Mouse (Mus musculus) macrophage (primary cell): ENCODE measurements around the gene Macrod2. TPM values are rescaled to one million over a fixed set of nuclear protein-coding genes. Genes with fewer than 3 reads are reported as not detected.

Experiments
- H3K27ac ChIP-seq: fragments of 350-480 bp; formaldehyde crosslinking; 2 replicates; pipeline ENCODE4 v1.9.0; 2021
- H3K36me3 ChIP-seq: fragments of 350-480 bp; formaldehyde crosslinking; 2 replicates; pipeline ENCODE4 v1.9.0; 2021; ENCODE audit errors: inconsistent target
- H3K4me3 ChIP-seq: fragments of 350-480 bp; formaldehyde crosslinking; 2 replicates; pipeline ENCODE4 v1.9.0; 2021; ENCODE audit errors: inconsistent target
- H3K79me2 ChIP-seq: fragments of 350-480 bp; formaldehyde crosslinking; 2 replicates; pipeline ENCODE4 v1.9.0; 2021; ENCODE audit errors: inconsistent target
- WGBS: methylation state at CpG from one replicate; pipeline ENCODE4 v1.1.7; 2026; ENCODE audit warnings: inconsistent platforms; ENCODE audit not compliant: missing documents; 5-methylcytosine and 5-hydroxymethylcytosine counted together
- polyA plus RNA-seq: library from polyadenylated mRNA; stranded (reverse); fragments of 250-400 nt; gene quantifications from 3 replicates; pipeline ENCODE4 v1.2.4, GENCODE M21; 2018; ENCODE audit warnings: inconsistent platforms
- total RNA-seq, 78 experiments: library from RNA; depleted of rRNA; stranded (reverse); fragments of 250-400 nt; gene quantifications; 1 replicate in 9 of 78; 2 replicates in 24 of 78; 3 replicates in 43 of 78; 4 replicates in 2 of 78; pipeline ENCODE4 v1.2.4; 2018; ENCODE audit warnings: inconsistent platforms in 56 of 78

Gene Macrod2
- total RNA-seq (2018; cell fraction: chromatin; rRNA removed), result 1 to 10 TPM in 8 of 26 experiments, under 1 TPM in 9, not detected in 9; 0.43 to 2.7 (median 0.95) TPM
- total RNA-seq (2018; cell fraction: cytosol; rRNA removed), result 1 to 10 TPM in 1 of 26 experiments, under 1 TPM in 25; 0.26 to 1.2 (median 0.60) TPM
- 1 to 10 TPM in 7 of 26 experiments, under 1 TPM in 14, not detected in 5; 0.33 to 1.8 (median 0.71) TPM for total RNA-seq (2018; cell fraction: nucleus; rRNA removed)
- 0.59 to 1.5 TPM (median 0.67 TPM) in 3 replicates for polyA plus RNA-seq

GRCm38 (mm10) chr2:140395179-140395578, at the start of gene Macrod2:
Gene Macrod2 (plus strand): TSS chr2:140395309.
- Histone ChIP-seq H3K4me3 (no peak within 1 kb of the TSS), H3K27ac (no peak within 1 kb of the TSS), H3K79me2 (no peaks in the 10 kb centered on the region), H3K36me3 (no peaks in the 10 kb centered on the region)
- WGBS, result 2% methylated on average over 45 of the region's 47 CpGs

- Histone ChIP-seq H3K36me3 (no peaks in the 10 kb centered on the region), H3K27ac (no peak overlapping the region), H3K4me3 (no peak overlapping the region), H3K79me2 (no peaks in the 10 kb centered on the region)
- WGBS, result 77% methylated on average over 2 of the region's 2 CpGs
Observed at GRCm38 (mm10) chr2:140359905-140360304, 35.2 kb upstream of the Macrod2 start.

GRCm38 (mm10) chr2:140364804-140365203, 30.3 kb upstream of the Macrod2 start:
- H3K79me2 ChIP-seq, result no peaks in the 10 kb centered on the region
- WGBS, result 92% methylated on average over 1 of the region's 1 CpGs
- H3K4me3 ChIP-seq, result no peak overlapping the region
- H3K36me3 ChIP-seq, result no peaks in the 10 kb centered on the region
- no peak overlapping the region for H3K27ac ChIP-seq

GRCm38 (mm10) chr2:140389525-140389924, 5.6 kb upstream of the Macrod2 start, which contains the start of gene Sel1l2:
Gene Sel1l2 (minus strand): TSS chr2:140389706.
- no peaks in the 10 kb centered on the region for H3K79me2 ChIP-seq
- H3K4me3 ChIP-seq, result no peak within 1 kb of the TSS
- 45% methylated on average over 4 of the region's 4 CpGs for WGBS
- no peaks in the 10 kb centered on the region for H3K36me3 ChIP-seq
- no peak within 1 kb of the TSS for H3K27ac ChIP-seq

- Histone ChIP-seq H3K27ac (no peak overlapping the region), H3K4me3 (no peak overlapping the region), H3K79me2 (no peaks in the 10 kb centered on the region), H3K36me3 (no peaks in the 10 kb centered on the region)
- WGBS, result 1% methylated on average over 48 of the region's 58 CpGs
Observed at GRCm38 (mm10) chr2:140395744-140396231, 679 bp downstream of the Macrod2 start.

GRCm38 (mm10) chr2:140425844-140426243, 30.7 kb downstream of the Macrod2 start:
- no peak overlapping the region for H3K27ac ChIP-seq
- H3K4me3 ChIP-seq, result no peak overlapping the region
- H3K36me3 ChIP-seq, result no peaks in the 10 kb centered on the region
- no peaks in the 10 kb centered on the region for H3K79me2 ChIP-seq

GRCm38 (mm10) chr2:140427283-140427682, 32.2 kb downstream of the Macrod2 start:
- no peaks in the 10 kb centered on the region for H3K79me2 ChIP-seq
- H3K36me3 ChIP-seq, result no peaks in the 10 kb centered on the region
- WGBS, result 7% methylated on average over 4 of the region's 4 CpGs
- no peak overlapping the region for H3K4me3 ChIP-seq
- no peak overlapping the region for H3K27ac ChIP-seq

GRCm38 (mm10) chr2:140439081-140439480, 44.0 kb downstream of the Macrod2 start:
- no peak overlapping the region for H3K27ac ChIP-seq
- H3K4me3 ChIP-seq, result no peak overlapping the region
- no peaks in the 10 kb centered on the region for H3K79me2 ChIP-seq
- 84% methylated on average over 4 of the region's 4 CpGs for WGBS
- no peaks in the 10 kb centered on the region for H3K36me3 ChIP-seq

- no peaks in the 10 kb centered on the region for H3K36me3 ChIP-seq
- no peak overlapping the region for H3K27ac ChIP-seq
- no peaks in the 10 kb centered on the region for H3K79me2 ChIP-seq
- 86% methylated on average over 2 of the region's 2 CpGs for WGBS
- no peak overlapping the region for H3K4me3 ChIP-seq
Observed at GRCm38 (mm10) chr2:140448636-140449035, 53.5 kb downstream of the Macrod2 start.

- H3K79me2 ChIP-seq, result no peaks in the 10 kb centered on the region
- H3K4me3 ChIP-seq, result no peak overlapping the region
- H3K36me3 ChIP-seq, result no peaks in the 10 kb centered on the region
- no peak overlapping the region for H3K27ac ChIP-seq
- whole genome bisulfite sequencing, result 97% methylated on average over 2 of the region's 2 CpGs
Observed at GRCm38 (mm10) chr2:140475770-140476169, 80.7 kb downstream of the Macrod2 start.

GRCm38 (mm10) chr2:140476891-140477290, 81.8 kb downstream of the Macrod2 start:
- no peaks in the 10 kb centered on the region for H3K79me2 ChIP-seq
- H3K27ac ChIP-seq, result no peak overlapping the region
- 85% methylated on average over 4 of the region's 4 CpGs for WGBS
- H3K4me3 ChIP-seq, result no peak overlapping the region
- no peaks in the 10 kb centered on the region for H3K36me3 ChIP-seq

- Histone ChIP-seq H3K27ac (no peak overlapping the region), H3K79me2 (no peaks in the 10 kb centered on the region), H3K36me3 (no peaks in the 10 kb centered on the region), H3K4me3 (no peak overlapping the region)
- WGBS, result 84% methylated on average over 2 of the region's 2 CpGs
Observed at GRCm38 (mm10) chr2:140482604-140483003, 87.5 kb downstream of the Macrod2 start.

GRCm38 (mm10) chr2:140497688-140498087, 102.6 kb downstream of the Macrod2 start:
- H3K79me2 ChIP-seq, result no peaks in the 10 kb centered on the region
- H3K27ac ChIP-seq, result no peak overlapping the region
- 11% methylated on average over 3 of the region's 3 CpGs for WGBS
- H3K36me3 ChIP-seq, result no peaks in the 10 kb centered on the region
- H3K4me3 ChIP-seq, result no peak overlapping the region

- H3K36me3 ChIP-seq, result no peaks in the 10 kb centered on the region
- WGBS, result 69% methylated on average over 5 of the region's 5 CpGs
- H3K79me2 ChIP-seq, result no peaks in the 10 kb centered on the region
- no peak overlapping the region for H3K4me3 ChIP-seq
- no peak overlapping the region for H3K27ac ChIP-seq
Observed at GRCm38 (mm10) chr2:140500951-140501350, 105.8 kb downstream of the Macrod2 start.

GRCm38 (mm10) chr2:140521472-140521871, 126.4 kb downstream of the Macrod2 start:
- WGBS, result 91% methylated on average over 2 of the region's 2 CpGs
- no peaks in the 10 kb centered on the region for H3K36me3 ChIP-seq
- H3K79me2 ChIP-seq, result no peaks in the 10 kb centered on the region

GRCm38 (mm10) chr2:140530214-140530613, 135.1 kb downstream of the Macrod2 start:
- H3K27ac ChIP-seq, result no peak overlapping the region
- H3K79me2 ChIP-seq, result no peaks in the 10 kb centered on the region
- H3K36me3 ChIP-seq, result no peaks in the 10 kb centered on the region
- no peak overlapping the region for H3K4me3 ChIP-seq
- WGBS, result 72% methylated on average over 2 of the region's 2 CpGs

More at GRCm38 (mm10) chr2:140521472-140521871, 126.4 kb downstream of the Macrod2 start:
- Histone ChIP-seq H3K4me3 (no peak overlapping the region), H3K27ac (no peak overlapping the region)
